Mouse (Mus musculus) cerebellum, adult 18-20 months (tissue): ENCODE results near the gene Fbxl13.

Experiments used
- DNase-seq, 2 experiments: peaks; one replicate each; pipeline ENCODE4 v3.0.0; 2021

The Fbxl13 gene

GRCm38 (mm10) chr5:21645439-21646132 is at the start of gene Fbxl13, which contains the start of gene Armc10:
Gene Fbxl13, minus strand, starts transcription at chr5:21645634.
Gene Armc10, plus strand, starts transcription at chr5:21645813.
- peak; percentile 78 to 86 for DNase-seq

DNA sequence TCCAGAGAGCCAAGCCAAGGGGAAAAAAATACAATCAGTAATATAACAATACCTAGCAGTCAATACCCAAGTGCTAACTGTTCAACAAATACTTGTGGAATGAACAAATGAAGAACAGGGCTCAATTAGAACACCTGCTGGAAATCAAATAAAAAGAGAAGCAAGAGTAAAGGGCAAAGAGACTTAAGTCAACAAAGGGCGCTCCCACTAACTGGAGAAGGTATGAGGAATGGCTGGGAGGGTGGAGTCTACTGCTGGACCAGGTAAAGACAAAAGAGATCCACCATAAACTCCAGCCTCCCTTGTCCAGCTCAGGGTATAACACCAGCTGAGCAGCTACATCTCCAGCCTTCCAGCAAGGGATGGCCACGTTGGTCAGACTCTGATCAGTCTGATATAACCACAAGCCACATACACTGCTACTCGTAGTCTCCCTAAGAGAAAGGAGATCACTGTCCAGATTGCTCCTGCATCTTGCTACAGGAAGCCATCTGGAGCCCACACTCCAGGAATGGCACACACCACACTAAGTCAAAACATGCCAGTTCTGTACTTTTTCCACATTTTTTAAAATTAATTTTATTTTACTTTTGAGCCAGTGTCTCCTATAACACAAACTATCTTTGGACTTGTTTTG is 49.5 kb upstream of the Fbxl13 start:
- no peak for DNase-seq

DNA sequence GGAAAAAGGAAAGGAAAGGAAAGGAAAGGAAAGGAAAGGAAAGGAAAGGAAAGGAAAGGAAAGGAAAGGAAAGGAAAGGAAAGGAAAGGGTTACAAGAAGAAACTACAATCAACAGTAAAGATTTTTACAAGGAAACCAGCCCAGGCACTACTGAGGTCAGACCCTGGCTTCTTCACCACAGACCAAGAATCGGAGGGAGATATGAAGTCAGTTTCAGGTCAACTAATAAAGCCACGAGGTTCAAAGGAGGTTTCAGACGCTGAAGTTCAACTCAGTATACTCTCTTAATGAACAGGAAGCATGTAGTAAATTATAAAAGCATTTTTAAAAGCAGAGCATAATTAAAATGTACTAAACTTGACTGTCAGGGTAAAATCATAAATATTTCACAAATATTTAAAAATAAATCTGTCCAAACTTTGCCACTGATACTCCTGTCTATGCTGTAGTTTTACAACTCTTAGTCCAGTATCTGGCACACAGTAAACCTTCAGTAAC is 48.0 kb upstream of the Fbxl13 start:
- DNase-seq, result no peak

GRCm38 (mm10) chr5:21692230-21692629 is 46.8 kb upstream of the Fbxl13 start:
- DNase-seq, result no peak

DNA sequence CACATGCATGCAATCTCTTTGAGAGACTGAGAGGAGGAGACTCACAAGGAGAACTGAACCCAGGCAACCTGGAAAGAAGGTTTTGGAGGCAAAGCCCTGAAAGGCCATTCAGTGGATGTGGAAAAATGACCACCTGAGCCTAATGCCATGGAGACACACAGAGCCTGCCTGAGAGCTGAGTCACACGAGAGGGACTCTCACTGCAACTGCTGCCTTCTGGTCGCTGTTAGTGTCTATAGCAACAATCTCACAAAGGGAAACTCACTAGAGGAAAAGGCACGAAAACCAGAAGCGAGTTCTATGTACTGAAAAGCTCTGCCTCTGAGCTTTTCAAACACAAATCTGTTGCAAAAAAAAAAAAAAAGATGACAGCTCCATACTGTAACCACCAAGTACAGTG is 41.6 kb upstream of the Fbxl13 start:
- DNase-seq, result no peak

GRCm38 (mm10) chr5:21685001-21685400 is 39.6 kb upstream of the Fbxl13 start:
- no peak for DNase-seq

GRCm38 (mm10) chr5:21683811-21684210 is 38.4 kb upstream of the Fbxl13 start:
- no peak for DNase-seq

DNA sequence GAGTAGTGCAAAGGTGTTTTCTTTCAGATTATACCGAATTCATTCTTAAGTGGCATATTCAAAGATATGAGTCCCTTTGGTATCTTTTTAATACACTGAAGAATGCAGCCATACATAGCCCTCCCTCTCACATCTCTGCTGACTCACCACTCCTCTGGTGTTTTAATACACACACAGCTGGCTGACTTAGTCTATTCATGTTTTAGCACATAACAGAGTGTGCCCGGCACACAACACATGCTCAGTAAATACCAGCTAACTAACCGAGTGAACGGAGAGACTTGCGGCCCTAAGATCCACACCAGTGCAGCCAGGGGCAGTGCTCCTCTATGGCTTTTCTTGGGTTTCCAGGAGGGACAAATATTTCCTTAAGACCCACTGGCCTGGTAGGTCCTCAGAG is 35.5 kb upstream of the Fbxl13 start:
- no peak for DNase-seq

GRCm38 (mm10) chr5:21680029-21680428 is 34.6 kb upstream of the Fbxl13 start:
- no peak for DNase-seq

- DNase-seq, result no peak
Measured at GRCm38 (mm10) chr5:21678363-21678762, 32.9 kb upstream of the Fbxl13 start.

DNA sequence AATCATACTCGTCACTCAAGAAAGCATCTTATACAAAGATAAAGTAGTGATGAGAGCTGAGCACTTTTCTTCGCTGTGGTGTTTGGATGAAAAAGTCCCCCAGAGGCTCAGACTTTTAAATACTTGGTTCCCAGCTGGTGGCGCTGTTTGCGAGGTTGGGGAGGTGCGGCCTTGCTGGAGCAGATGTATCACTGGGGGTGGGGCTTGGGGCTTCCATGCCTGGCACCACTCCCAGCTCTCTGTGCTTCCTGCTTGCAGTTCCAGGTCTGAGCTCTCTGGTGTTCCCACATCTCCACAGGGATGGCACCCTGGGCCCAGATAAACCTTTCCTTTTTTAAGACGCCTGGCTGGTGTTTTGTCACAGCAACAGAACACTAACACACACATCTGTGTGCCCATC is 32.5 kb upstream of the Fbxl13 start:
- no peak for DNase-seq

DNA sequence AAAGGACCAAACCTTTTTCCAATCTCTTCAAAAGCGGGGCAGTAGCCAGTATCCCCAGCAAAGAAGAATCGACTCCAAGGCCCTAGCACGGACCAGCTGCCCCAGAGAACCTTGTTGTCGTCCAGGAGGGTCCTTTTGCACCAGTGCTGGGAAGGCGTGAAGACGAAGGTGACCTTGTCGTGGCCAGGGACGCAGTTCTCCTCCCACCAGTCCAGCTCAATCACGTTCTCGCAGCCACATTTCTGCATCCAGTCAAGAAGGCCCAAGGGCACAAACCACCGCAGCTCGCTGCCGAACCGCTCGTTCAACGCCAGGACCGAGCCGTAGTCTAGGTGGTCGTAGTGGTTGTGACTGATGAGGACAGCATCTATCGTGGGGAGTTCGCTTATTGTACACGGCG is 30.1 kb upstream of the Fbxl13 start:
- no peak for DNase-seq

DNA sequence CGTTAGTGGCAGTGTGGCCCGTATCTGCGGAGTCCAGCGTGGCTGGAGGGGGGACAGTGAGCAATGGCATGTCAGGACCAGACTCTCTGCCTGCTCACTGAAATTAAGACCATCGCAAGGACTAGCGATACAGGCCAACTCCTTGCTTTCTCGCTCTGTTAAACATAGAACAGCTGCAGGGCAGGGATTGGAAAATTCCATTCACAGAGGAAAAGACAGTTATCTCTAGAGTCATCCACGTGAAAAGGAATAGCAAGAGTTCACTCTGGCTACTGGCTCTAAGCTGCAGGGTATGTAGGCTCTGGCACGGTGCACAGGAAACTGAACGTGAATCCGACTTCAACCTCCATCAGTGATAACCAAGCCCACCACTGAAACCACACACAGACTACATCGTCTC is 29.6 kb upstream of the Fbxl13 start:
- DNase-seq, result no peak

DNA sequence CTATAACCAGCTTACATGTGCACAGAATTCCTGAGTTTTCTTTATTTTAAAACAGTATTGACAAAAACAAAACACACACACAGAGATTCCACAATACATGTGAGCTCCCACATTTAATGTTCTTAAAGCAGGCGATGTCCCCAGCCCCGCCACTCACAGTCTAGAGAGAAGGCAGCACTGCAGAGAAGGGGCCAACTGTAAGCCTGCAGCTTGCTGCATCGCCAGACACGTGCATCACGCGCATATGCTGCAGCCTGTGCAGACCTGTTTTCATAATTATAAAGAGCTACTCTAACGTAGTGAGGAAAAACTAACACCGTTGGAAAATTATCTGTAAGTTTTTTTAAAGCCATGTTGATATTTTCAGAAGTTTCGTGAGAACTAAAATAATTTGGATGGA is 28.3 kb upstream of the Fbxl13 start:
- DNase-seq, result no peak

DNA sequence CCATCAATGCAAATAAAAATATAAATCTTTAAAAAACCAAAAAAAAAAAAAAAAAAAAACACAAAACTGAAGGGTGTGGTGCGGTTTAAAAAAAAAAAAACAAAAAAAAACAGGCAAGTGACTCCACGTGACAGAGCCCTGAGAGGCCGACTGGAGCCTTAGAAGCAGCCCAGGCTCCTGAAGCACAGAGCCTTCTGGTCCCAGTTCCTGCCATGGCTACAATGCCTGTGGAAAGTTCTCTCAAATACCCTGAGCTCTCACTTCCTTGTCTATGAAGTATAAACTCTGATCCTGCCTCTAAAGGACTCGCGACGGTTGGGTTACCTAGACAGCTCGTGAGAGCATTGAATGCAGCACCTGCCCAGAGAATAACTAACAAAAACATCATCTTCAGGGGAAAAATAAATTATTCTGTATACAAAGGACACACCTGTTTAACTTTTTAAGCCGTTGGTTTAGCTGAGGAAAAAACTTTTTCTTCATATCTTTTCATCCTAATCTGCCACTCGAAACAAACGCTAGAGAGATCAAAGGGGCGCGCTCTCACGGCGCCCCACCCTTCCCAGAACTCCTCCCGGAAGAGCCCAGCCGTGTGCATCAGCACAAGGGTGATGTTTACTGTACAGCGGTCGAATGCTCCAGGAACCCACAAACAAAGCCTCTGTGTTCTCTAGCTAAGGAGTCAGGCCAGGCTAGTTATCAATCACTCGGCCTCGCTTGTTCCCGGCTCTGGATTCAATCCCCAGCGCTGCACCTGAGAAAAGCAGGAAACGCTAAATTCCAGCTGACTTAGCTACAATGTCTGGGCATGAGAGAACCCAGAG is 27.6 kb upstream of the Fbxl13 start:
- DNase-seq, result no peak

- DNase-seq, result no peak
Measured at GRCm38 (mm10) chr5:21669307-21669706, 23.9 kb upstream of the Fbxl13 start.

- DNase-seq, result no peak
Measured at GRCm38 (mm10) chr5:21667191-21668137, 22.0 kb upstream of the Fbxl13 start.

- no peak for DNase-seq
Measured at GRCm38 (mm10) chr5:21663081-21663480, 17.6 kb upstream of the Fbxl13 start.

- DNase-seq, result no peak
Measured at GRCm38 (mm10) chr5:21660850-21661249, 15.4 kb upstream of the Fbxl13 start.

DNA sequence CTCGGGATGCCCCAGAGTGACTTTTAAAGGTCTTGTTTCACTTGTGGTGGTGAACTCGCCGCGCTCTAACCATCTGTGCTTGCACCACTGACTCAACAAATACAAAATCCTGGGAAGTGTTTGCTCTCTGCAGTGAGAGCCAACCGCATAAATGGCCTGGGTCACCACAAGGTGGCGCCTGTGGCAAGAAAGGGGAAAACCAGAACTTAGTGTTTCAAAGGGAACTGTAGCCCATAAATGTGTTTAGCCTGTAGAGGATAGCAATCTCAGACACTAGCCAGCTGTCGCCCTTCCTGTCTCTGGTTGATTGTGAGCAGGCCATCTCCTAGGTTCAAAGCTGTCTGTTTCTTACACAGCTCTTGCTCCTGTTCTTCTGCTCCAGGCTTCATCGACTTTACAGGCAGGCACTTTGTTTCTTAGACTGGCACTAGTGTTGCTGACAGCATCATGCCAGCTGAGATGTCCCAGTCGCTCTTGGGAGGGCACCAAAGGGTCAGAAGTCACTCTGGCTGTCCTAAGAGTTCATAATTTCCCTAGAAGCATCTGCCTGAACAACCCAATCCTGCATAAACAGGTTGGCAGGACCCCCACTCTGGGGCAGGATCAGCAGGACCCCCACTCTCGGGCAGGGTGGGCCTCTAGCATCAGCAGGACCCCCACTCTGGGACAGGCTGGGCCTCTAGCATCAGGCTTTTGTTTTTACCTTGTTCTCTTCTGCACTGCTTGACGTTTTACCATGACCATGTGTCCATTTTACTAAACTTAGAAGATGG is 13.4 kb upstream of the Fbxl13 start:
- DNase-seq, result peak; percentile 76 to 77

GRCm38 (mm10) chr5:21658038-21658437 is 12.6 kb upstream of the Fbxl13 start:
- DNase-seq, result no peak

DNA sequence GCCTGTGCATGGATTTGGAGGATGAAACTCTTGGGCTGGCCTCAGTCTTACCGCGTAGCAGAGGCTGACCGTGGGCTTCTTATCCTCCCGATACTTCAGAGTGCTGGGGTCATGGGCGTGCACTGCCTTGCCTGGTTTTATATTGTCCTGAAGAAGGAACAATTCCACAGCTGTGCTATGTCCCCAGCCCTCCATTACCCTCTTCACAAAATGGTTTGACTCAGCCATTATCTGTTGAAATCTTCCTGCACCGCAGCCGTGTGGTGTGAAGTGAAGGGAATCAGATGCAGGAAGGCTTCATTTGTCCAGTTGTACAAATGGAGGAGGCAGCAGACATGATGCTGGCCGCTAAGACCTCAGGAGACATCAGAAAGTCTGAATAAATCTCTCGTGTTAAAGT is 11.5 kb upstream of the Fbxl13 start:
- no peak for DNase-seq
